In the genomic region with DNA sequence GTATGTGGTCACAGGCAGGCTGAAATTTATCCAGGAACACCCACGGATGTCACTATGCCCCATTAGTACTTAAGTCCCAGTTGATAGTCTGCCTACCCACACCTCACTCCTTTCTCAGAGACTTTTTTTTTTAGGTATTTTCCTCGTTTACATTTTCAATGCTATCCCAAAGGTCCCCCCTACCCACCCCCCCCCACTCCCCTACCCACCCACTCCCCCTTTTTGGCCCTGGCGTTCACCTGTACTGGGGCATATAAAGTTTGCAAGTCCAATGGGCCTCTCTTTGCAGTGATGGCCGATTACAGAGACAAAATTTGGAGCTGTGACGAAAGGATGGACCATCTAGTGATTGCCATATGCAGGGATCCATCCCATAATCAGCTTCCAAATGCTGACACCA, we compare ENCODE assay signal across 7 mouse cellular contexts.
A peak's percentile ranks its signal among the peaks of the same experiment; 100 is the strongest.
DNase-seq lines count a peak whose midpoint lies in the region; ATAC-seq and TF ChIP-seq lines count a peak whose summit lies in the region.
"Not testable (repeated sequence)": the region's sequence is repeated elsewhere in the genome, so short reads cannot be mapped to it uniquely, and the experiment has no call there.

No protein-coding gene starts in this region.

- H3K4me1 ChIP-seq in embryonic facial prominence, embryonic 13.5 days: peaks cover 21% of the 10 kb centered on the region
- not testable (repeated sequence) for H3K4me1 ChIP-seq in forebrain, embryonic 11.5 days (replicated peaks; ENCODE audit: control insufficient read depth, insufficient read depth, low read length); hindbrain, embryonic 12.5 days; limb, embryonic 14.5 days (ENCODE audit: control insufficient read depth, insufficient read depth, low read length); midbrain, postnatal 0 days (ENCODE audit: insufficient read depth, low read length); stomach, embryonic 14.5 days (ENCODE audit: control insufficient read depth, insufficient read depth, low read length)
- peaks cover 23% of the 10 kb centered on the region for H3K4me1 ChIP-seq in forebrain, embryonic 15.5 days

- 73% methylated on average over 5 of the region's 5 CpGs for WGBS in embryonic facial prominence, embryonic 13.5 days
- 52% methylated on average over 5 of the region's 5 CpGs for WGBS in forebrain, embryonic 11.5 days
- 30% methylated on average over 5 of the region's 5 CpGs for WGBS in forebrain, embryonic 15.5 days
- 77% methylated on average over 5 of the region's 5 CpGs for WGBS in hindbrain, embryonic 12.5 days
- 70% methylated on average over 5 of the region's 5 CpGs for WGBS in limb, embryonic 14.5 days
- 80% methylated on average over 5 of the region's 5 CpGs for WGBS in midbrain, postnatal 0 days
- WGBS in stomach, embryonic 14.5 days: 84% methylated on average over 5 of the region's 5 CpGs

- H3K27ac ChIP-seq in embryonic facial prominence, embryonic 13.5 days; hindbrain, embryonic 12.5 days; limb, embryonic 14.5 days (replicated peaks; ENCODE audit: low read depth, low read length); midbrain, postnatal 0 days (ENCODE audit: low read depth, low read length); stomach, embryonic 14.5 days (ENCODE audit: low read length): not testable (repeated sequence)
- peak overlapping the region; percentile 73; the same call in 1 of the 2 replicates for H3K27ac ChIP-seq in forebrain, embryonic 11.5 days (ENCODE audit: low read depth, low read length)
- peak overlapping the region; percentile 68; the same call in 1 of the 2 replicates for H3K27ac ChIP-seq in forebrain, embryonic 15.5 days (replicated peaks)

- DNase-seq in forebrain, embryonic 11.5 days (ENCODE audit: low spot score); limb, embryonic 14.5 days (ENCODE audit: low spot score); midbrain, postnatal 0 days (ENCODE audit: low spot score): not testable (repeated sequence)

- not testable (repeated sequence) for H3K36me3 ChIP-seq in embryonic facial prominence, embryonic 13.5 days; forebrain, embryonic 11.5 days (ENCODE audit: control insufficient read depth, insufficient read depth, low read length); forebrain, embryonic 15.5 days; hindbrain, embryonic 12.5 days; limb, embryonic 14.5 days (ENCODE audit: control insufficient read depth, insufficient read depth, low read length); midbrain, postnatal 0 days (ENCODE audit: insufficient read depth, low read length); stomach, embryonic 14.5 days (ENCODE audit: control insufficient read depth, insufficient read depth, low read length)

- ATAC-seq in embryonic facial prominence, embryonic 13.5 days (ENCODE audit: insufficient number of reproducible peaks, insufficient read depth, low FRiP score, low TSS enrichment, low read depth): peak; percentile 81; the same call in 1 of the 2 replicates
- ATAC-seq in forebrain, embryonic 11.5 days (replicated peaks; ENCODE audit: low FRiP score): peak; percentile 64; the same call in 1 of the 2 replicates
- not testable (repeated sequence) for ATAC-seq in forebrain, embryonic 15.5 days (replicated peaks)
- ATAC-seq in hindbrain, embryonic 12.5 days (ENCODE audit: low FRiP score): peak; percentile 46; the same call in 1 of the 2 replicates
- peak; percentile 50; the same call in 1 of the 2 replicates for ATAC-seq in limb, embryonic 14.5 days (ENCODE audit: low FRiP score, low read depth)
- ATAC-seq in midbrain, postnatal 0 days (ENCODE audit: low FRiP score): peak; percentile 71; the same call in 1 of the 2 replicates
- 0 out of 2 replicates have a peak, but pooled peaks have one; percentile 53 for ATAC-seq in stomach, embryonic 14.5 days (ENCODE audit: insufficient number of reproducible peaks, insufficient read depth, low FRiP score, low read depth)

- not testable (repeated sequence) for H3K4me3 ChIP-seq in embryonic facial prominence, embryonic 13.5 days; forebrain, embryonic 11.5 days (ENCODE audit: low read depth, low read length); forebrain, embryonic 15.5 days; hindbrain, embryonic 12.5 days; limb, embryonic 14.5 days (replicated peaks; ENCODE audit: low read length); midbrain, postnatal 0 days (ENCODE audit: low read depth, low read length); stomach, embryonic 14.5 days (ENCODE audit: low read depth, low read length)

- H3K4me2 ChIP-seq in embryonic facial prominence, embryonic 13.5 days; forebrain, embryonic 11.5 days (ENCODE audit: low read depth, low read length, severe bottlenecking); forebrain, embryonic 15.5 days (replicated peaks); hindbrain, embryonic 12.5 days (replicated peaks); limb, embryonic 14.5 days (replicated peaks; ENCODE audit: low read depth, low read length, severe bottlenecking); midbrain, postnatal 0 days (ENCODE audit: low read depth, low read length, poor library complexity, severe bottlenecking); stomach, embryonic 14.5 days (replicated peaks; ENCODE audit: low read depth, low read length): not testable (repeated sequence)

- not testable (repeated sequence) for H3K9me3 ChIP-seq in embryonic facial prominence, embryonic 13.5 days; forebrain, embryonic 11.5 days (ENCODE audit: control insufficient read depth, low read length); forebrain, embryonic 15.5 days; hindbrain, embryonic 12.5 days (replicated peaks); limb, embryonic 14.5 days (ENCODE audit: control insufficient read depth, low read length); midbrain, postnatal 0 days (ENCODE audit: low read length); stomach, embryonic 14.5 days (ENCODE audit: control insufficient read depth, low read depth, low read length)

- not testable (repeated sequence) for TF ChIP-seq POLR2A in limb, embryonic 14.5 days (IDR thresholded peaks at IDR 0.05; ENCODE audit: borderline replicate concordance, extremely low read depth, insufficient read depth, insufficient read length)

- H3K27me3 ChIP-seq in embryonic facial prominence, embryonic 13.5 days; forebrain, embryonic 11.5 days (ENCODE audit: control insufficient read depth, insufficient read depth, low read length); forebrain, embryonic 15.5 days; hindbrain, embryonic 12.5 days; limb, embryonic 14.5 days (ENCODE audit: control insufficient read depth, insufficient read depth, low read length); midbrain, postnatal 0 days (ENCODE audit: insufficient read depth, low read length); stomach, embryonic 14.5 days (ENCODE audit: control insufficient read depth, insufficient read depth, low read length): not testable (repeated sequence)

- not testable (repeated sequence) for TF ChIP-seq CTCF in midbrain, postnatal 0 days (IDR thresholded peaks at IDR 0.05)

- H3K9ac ChIP-seq in embryonic facial prominence, embryonic 13.5 days; forebrain, embryonic 11.5 days (ENCODE audit: low read length); forebrain, embryonic 15.5 days (replicated peaks); hindbrain, embryonic 12.5 days; limb, embryonic 14.5 days (ENCODE audit: low read depth, low read length, severe bottlenecking); midbrain, postnatal 0 days (replicated peaks; ENCODE audit: low read length, poor library complexity, severe bottlenecking); stomach, embryonic 14.5 days (replicated peaks; ENCODE audit: low read depth, low read length): not testable (repeated sequence)
